Mouse (Mus musculus) MEL (cell line): ENCODE results near the gene Gramd4. TPM values are rescaled to one million over a fixed set of nuclear protein-coding genes. Genes with fewer than 3 reads are reported as not detected.
A peak's percentile ranks its signal among the peaks of the same experiment; 100 is the strongest.

Experiments used
- DNase-seq: peaks from one replicate; pipeline ENCODE4 v3.0.0; 2011; ENCODE audit warnings: low read depth, low spot score
- H3K27ac ChIP-seq: 2 replicates; pipeline ENCODE4 v1.5.1; 2012; ENCODE audit warnings: low read depth, mild to moderate bottlenecking, control low read depth, low read length, moderate library complexity; ENCODE audit not compliant: control insufficient read depth
- H3K27me3 ChIP-seq, 2 experiments: fragments of 150-350 bp in 1 of 2; sonication (generic) in 1 of 2; 2 replicates each; pipeline ENCODE4 v1.6.1; 2012; ENCODE audit warnings: low read length in 2 of 2, mild to moderate bottlenecking in 2 of 2, improper control_type of control experiment in 1 of 2, moderate library complexity in 1 of 2; ENCODE audit not compliant: insufficient read depth in 2 of 2, control insufficient read depth in 1 of 2
- H3K36me3 ChIP-seq, 2 experiments: 2 replicates each; pipeline ENCODE4 v1.6.1; 2012 to 2014; ENCODE audit warnings: low read length in 2 of 2, improper control_type of control experiment in 1 of 2, inconsistent platforms in 1 of 2, mild to moderate bottlenecking in 1 of 2; ENCODE audit not compliant: insufficient read depth in 2 of 2, control insufficient read depth in 1 of 2
- H3K4me1 ChIP-seq, 2 experiments: fragments of 150-350 bp in 1 of 2; sonication (generic) in 1 of 2; 2 replicates each; pipeline ENCODE4 v1.6.1; 2012; ENCODE audit warnings: low read length in 2 of 2, improper control_type of control experiment in 1 of 2, mild to moderate bottlenecking in 1 of 2; ENCODE audit not compliant: insufficient read depth in 2 of 2, control insufficient read depth in 1 of 2
- H3K4me3 ChIP-seq, 2 experiments: fragments of 150-350 bp in 1 of 2; sonication (generic) in 1 of 2; 2 replicates each; pipeline ENCODE4 v1.5.1; 2012; ENCODE audit warnings: low read depth in 2 of 2, low read length in 2 of 2, mild to moderate bottlenecking in 2 of 2, moderate library complexity in 2 of 2, control low read depth in 1 of 2, improper control_type of control experiment in 1 of 2; ENCODE audit not compliant: control insufficient read depth in 1 of 2, insufficient read depth in 1 of 2
- H3K79me2 ChIP-seq: 2 replicates; pipeline ENCODE4 v1.6.1; 2012; ENCODE audit warnings: mild to moderate bottlenecking, low read length, moderate library complexity; ENCODE audit not compliant: control insufficient read depth, poor library complexity, insufficient read depth
- H3K9ac ChIP-seq: 2 replicates; pipeline ENCODE4 v1.6.1; 2012; ENCODE audit warnings: low read depth, mild to moderate bottlenecking, control low read depth, low read length, moderate library complexity; ENCODE audit not compliant: control insufficient read depth, poor library complexity, severe bottlenecking
- H3K9me3 ChIP-seq: fragments of 150-350 bp; sonication (generic); replicated peaks from 2 replicates; pipeline ENCODE4 v1.6.1; 2012; ENCODE audit warnings: mild to moderate bottlenecking, low read length, improper control_type of control experiment, moderate library complexity; ENCODE audit not compliant: insufficient read depth
- CHD1 ChIP-seq: IDR thresholded peaks from 2 replicates; pipeline ENCODE4 v1.6.1; 2012; ENCODE audit warnings: low read depth, mild to moderate bottlenecking, inconsistent platforms, low read length, improper control_type of control experiment
- ETS1 ChIP-seq: IDR thresholded peaks from 2 replicates; pipeline ENCODE4 v1.6.1; 2012; ENCODE audit warnings: low read depth, mild to moderate bottlenecking, inconsistent platforms, low read length, improper control_type of control experiment, moderate library complexity
- GATA1 ChIP-seq: IDR thresholded peaks from 2 replicates; pipeline ENCODE4 v1.6.1; 2011; ENCODE audit warnings: low read depth, low read length, improper control_type of control experiment
- MAX ChIP-seq: IDR thresholded peaks from 2 replicates; pipeline ENCODE4 v1.6.1; 2011; ENCODE audit warnings: low read length, improper control_type of control experiment
- MAZ ChIP-seq: IDR thresholded peaks from 2 replicates; pipeline ENCODE4 v1.6.1; 2012; ENCODE audit warnings: low read depth, mild to moderate bottlenecking, inconsistent platforms, low read length, improper control_type of control experiment
- MEF2A ChIP-seq: IDR thresholded peaks from 2 replicates; pipeline ENCODE4 v1.6.1; 2014; ENCODE audit warnings: low read depth, mild to moderate bottlenecking, inconsistent platforms, low read length, improper control_type of control experiment; ENCODE audit not compliant: poor library complexity, insufficient replicate concordance, severe bottlenecking; ENCODE audit errors: extremely low read depth
- MYC ChIP-seq: IDR thresholded peaks from 2 replicates; pipeline ENCODE4 v1.6.1; 2011; ENCODE audit warnings: low read depth, mild to moderate bottlenecking, low read length, improper control_type of control experiment, moderate library complexity
- NRF1 ChIP-seq: IDR thresholded peaks from 2 replicates; pipeline ENCODE4 v1.6.1; 2014; ENCODE audit warnings: low read depth, mild to moderate bottlenecking, inconsistent platforms, low read length, improper control_type of control experiment, moderate library complexity; ENCODE audit not compliant: poor library complexity, insufficient read depth, severe bottlenecking
- POLR2A ChIP-seq, 2 experiments: IDR thresholded peaks; 2 replicates each; pipeline ENCODE4 v1.6.1; 2011 to 2012; ENCODE audit warnings: low read length in 2 of 2, mild to moderate bottlenecking in 2 of 2, control low read depth in 1 of 2, improper control_type of control experiment in 1 of 2, low read depth in 1 of 2, moderate library complexity in 1 of 2; ENCODE audit not compliant: control insufficient read depth in 1 of 2, insufficient read depth in 1 of 2, poor library complexity in 1 of 2
- POLR2AphosphoS2 ChIP-seq: IDR thresholded peaks from 2 replicates; pipeline ENCODE4 v1.6.1; 2011; ENCODE audit warnings: low read length, improper control_type of control experiment
- RCOR1 ChIP-seq: IDR thresholded peaks from 2 replicates; pipeline ENCODE4 v1.6.1; 2012; ENCODE audit warnings: low read depth, mild to moderate bottlenecking, inconsistent platforms, low read length, improper control_type of control experiment
- SIN3A ChIP-seq: IDR thresholded peaks from 2 replicates; pipeline ENCODE4 v1.6.1; 2012; ENCODE audit warnings: low read length, improper control_type of control experiment, inconsistent platforms
- UBTF ChIP-seq: IDR thresholded peaks from 2 replicates; pipeline ENCODE4 v1.6.1; 2012; ENCODE audit warnings: low read depth, mild to moderate bottlenecking, inconsistent platforms, low read length, improper control_type of control experiment, moderate library complexity, borderline replicate concordance; ENCODE audit not compliant: insufficient read depth
- USF1 ChIP-seq: IDR thresholded peaks from 2 replicates; pipeline ENCODE4 v1.6.1; 2014; ENCODE audit warnings: low read depth, mild to moderate bottlenecking, inconsistent platforms, low read length, improper control_type of control experiment, moderate library complexity
- USF2 ChIP-seq, 2 experiments: IDR thresholded peaks; 2 replicates each; pipeline ENCODE4 v1.6.1; 2011 to 2012; ENCODE audit warnings: improper control_type of control experiment in 2 of 2, low read length in 2 of 2, borderline replicate concordance in 1 of 2, inconsistent platforms in 1 of 2, low read depth in 1 of 2, mild to moderate bottlenecking in 1 of 2; ENCODE audit not compliant: insufficient read depth in 1 of 2
- ZC3H11A ChIP-seq: IDR thresholded peaks from 2 replicates; pipeline ENCODE4 v1.6.1; 2012; ENCODE audit warnings: low read depth, mild to moderate bottlenecking, inconsistent platforms, low read length, improper control_type of control experiment
- ZNF384 ChIP-seq: IDR thresholded peaks from 2 replicates; pipeline ENCODE4 v1.6.1; 2012; ENCODE audit warnings: low read depth, mild to moderate bottlenecking, inconsistent platforms, low read length, improper control_type of control experiment
- polyA plus RNA-seq, 2 experiments: library from polyadenylated mRNA; stranded (reverse) in 1 of 2; unstranded in 1 of 2; fragments of >175 nt in 1 of 2; fragments of >200 nt in 1 of 2; gene quantifications; 2 replicates each; pipeline versions ENCODE4 v1.2.1 to v1.2.4; 2012; ENCODE audit warnings: low replicate concordance in 2 of 2, low read depth in 1 of 2; ENCODE audit not compliant: insufficient read length in 2 of 2, insufficient read depth in 1 of 2, missing spikeins in 1 of 2
- total RNA-seq: library from RNA; depleted of rRNA; stranded (reverse); fragments of 300-350 nt; gene quantifications from 2 replicates; pipeline ENCODE4 v1.2.3, GENCODE M21; 2012

Gramd4 gene
- total and polyA plus RNA-seq, 3 experiments: 35.2 to 43.1 (median 38.0) TPM

DNA sequence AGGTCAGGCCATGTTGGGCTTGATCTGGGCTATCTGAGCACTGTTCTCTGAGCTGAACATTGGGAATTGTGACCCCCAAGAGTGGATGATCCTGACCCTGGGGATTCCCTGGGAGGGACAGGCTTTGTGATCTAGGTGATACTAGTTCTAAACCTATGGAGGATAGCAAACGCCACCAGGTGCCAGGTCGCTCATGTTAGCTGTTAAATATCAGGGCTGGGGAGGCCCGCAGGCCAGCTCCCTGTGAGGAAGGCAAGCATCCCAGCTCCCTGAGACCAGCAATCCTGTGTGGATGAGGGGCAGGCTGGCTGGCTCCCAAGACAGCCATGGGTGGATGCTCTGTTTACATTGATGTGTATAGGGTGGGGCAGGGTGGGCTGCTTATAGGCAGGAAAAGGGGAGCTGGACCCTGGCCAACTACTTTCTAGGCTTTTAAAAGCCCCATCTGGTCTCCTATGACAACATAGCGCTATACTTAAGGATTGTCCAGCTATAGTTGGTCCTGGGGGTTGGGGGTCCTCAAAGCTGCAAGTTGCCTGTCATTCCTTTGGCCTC lies 10.5 kb downstream of the Gramd4 start:
- TF ChIP-seq ZNF384 (no peak), ZC3H11A (no peak), POLR2AphosphoS2 (no peak), MAZ (no peak), MEF2A (no peak), MAX (no peak), ETS1 (no peak), UBTF (no peak), RCOR1 (no peak)

DNA sequence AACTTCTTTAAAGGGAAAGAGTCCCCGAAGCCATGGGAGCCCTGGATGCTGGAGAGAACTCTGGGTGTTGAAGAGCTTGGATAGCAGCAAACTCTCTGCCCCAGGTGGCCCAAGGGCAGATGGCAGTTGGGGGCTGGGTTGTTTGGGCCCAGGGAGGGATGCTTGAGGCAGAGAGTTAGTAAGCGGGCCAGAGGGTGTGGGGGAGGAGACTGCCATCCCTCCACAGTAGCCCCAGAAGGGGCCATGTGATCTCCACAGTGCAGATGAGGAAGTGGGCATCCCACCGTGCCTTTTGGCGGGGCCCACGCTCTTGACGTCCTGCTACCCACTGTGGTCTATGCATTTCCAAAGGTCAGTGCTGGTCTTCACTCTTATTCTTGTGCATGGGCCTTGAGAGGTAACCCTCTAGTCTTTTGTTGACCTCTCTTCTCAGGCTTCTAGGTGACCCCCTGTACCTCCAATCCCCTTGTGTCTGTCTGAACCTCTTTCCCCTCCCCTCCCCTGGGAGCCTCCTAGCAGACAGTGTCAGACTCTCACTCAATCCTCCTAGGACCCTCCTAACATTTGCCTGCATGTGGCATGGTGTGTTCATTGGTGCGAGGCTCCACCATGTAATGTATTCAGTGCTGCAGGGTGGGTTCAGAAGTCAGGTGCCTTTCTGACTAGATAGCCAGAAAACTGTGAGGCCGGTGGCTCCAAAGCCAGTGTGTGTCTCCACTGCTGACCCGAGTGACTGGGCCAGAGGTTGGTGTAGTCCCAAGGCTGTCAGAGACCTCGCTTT lies 11.7 kb downstream of the Gramd4 start:
- Histone ChIP-seq H3K4me1 (peaks cover 2 to 37% of the 10 kb centered on the region in 2 experiments), H3K9ac (no peak overlapping the region), H3K79me2 (peaks cover 58% of the 10 kb centered on the region), H3K27me3 (no peaks in the 10 kb centered on the region), H3K27ac (no peak overlapping the region), H3K36me3 (peaks cover 0 to 35% of the 10 kb centered on the region in 2 experiments; a peak in 3 of 4 replicates), H3K9me3 (no peaks in the 10 kb centered on the region), H3K4me3 (no peak overlapping the region)
- DNase-seq: no peak
- no peak for TF ChIP-seq GATA1
- TF ChIP-seq USF1: peak; percentile 41; the same call in 1 of the 2 replicates

More for the DNA sequence above, 10.5 kb downstream of the Gramd4 start:
- Histone ChIP-seq H3K27ac (peak overlapping the region; percentile 24; the same call in 1 of the 2 replicates), H3K9ac (no peak overlapping the region), H3K9me3 (no peaks in the 10 kb centered on the region), H3K4me1 (peaks cover 2 to 41% of the 10 kb centered on the region in 2 experiments), H3K27me3 (no peaks in the 10 kb centered on the region), H3K79me2 (peaks cover 65% of the 10 kb centered on the region), H3K4me3 (no peak overlapping the region), H3K36me3 (peaks cover 0 to 35% of the 10 kb centered on the region in 2 experiments; a peak in 3 of 4 replicates)
- DNase-seq: no peak

DNA sequence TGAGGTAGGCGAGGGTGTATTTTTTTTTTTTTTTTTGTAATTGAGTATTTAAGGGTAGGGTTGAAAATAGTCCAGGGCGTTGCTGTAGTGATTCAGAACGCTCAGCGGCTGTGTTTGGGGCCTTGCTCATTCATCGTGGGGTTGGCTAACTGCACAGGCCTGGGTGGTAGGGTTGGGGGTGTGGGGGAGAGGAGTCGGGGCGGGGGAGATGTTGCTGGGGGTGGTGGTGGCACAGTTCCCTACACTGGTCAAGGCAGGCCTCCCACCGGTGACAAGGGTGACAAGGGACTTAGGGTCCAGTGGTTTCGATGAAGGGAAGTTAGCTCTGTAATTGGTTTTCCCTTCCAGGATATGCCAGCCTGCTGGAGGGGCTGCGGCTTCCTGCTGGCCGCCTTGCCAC lies 12.9 kb downstream of the Gramd4 start:
- Histone ChIP-seq H3K4me3 (no peak overlapping the region), H3K27me3 (no peaks in the 10 kb centered on the region), H3K9me3 (no peaks in the 10 kb centered on the region), H3K79me2 (peaks cover 50% of the 10 kb centered on the region), H3K4me1 (peaks cover 2 to 26% of the 10 kb centered on the region in 2 experiments), H3K9ac (no peak overlapping the region), H3K36me3 (peaks cover 0 to 23% of the 10 kb centered on the region in 2 experiments; a peak in 3 of 4 replicates), H3K27ac (no peak overlapping the region)
- no peak for DNase-seq
- TF ChIP-seq CHD1: no peak
- TF ChIP-seq USF2 (IDR thresholded peaks at IDR 0.05; ENCODE audit: borderline replicate concordance in 1 of 2, insufficient read depth in 1 of 2, low read depth in 1 of 2, low read length in 2 of 2): no peak
- TF ChIP-seq ZNF384: no peak
- TF ChIP-seq MAZ: no peak
- no peak for TF ChIP-seq SIN3A
- no peak for TF ChIP-seq POLR2A (IDR thresholded peaks at IDR 0.05; ENCODE audit: control insufficient read depth in 1 of 2, insufficient read depth in 1 of 2, low read depth in 1 of 2, low read length in 2 of 2, poor library complexity in 1 of 2)
- TF ChIP-seq MYC: no peak
- TF ChIP-seq NRF1: no peak
